Mouse (Mus musculus) lung, postnatal 10 days (tissue): Measurements from ENCODE around the gene Cdc42bpb.

Experiments used
- DNase-seq: peaks from one replicate; pipeline ENCODE4 v3.0.0; 2021

Cdc42bpb gene

DNA sequence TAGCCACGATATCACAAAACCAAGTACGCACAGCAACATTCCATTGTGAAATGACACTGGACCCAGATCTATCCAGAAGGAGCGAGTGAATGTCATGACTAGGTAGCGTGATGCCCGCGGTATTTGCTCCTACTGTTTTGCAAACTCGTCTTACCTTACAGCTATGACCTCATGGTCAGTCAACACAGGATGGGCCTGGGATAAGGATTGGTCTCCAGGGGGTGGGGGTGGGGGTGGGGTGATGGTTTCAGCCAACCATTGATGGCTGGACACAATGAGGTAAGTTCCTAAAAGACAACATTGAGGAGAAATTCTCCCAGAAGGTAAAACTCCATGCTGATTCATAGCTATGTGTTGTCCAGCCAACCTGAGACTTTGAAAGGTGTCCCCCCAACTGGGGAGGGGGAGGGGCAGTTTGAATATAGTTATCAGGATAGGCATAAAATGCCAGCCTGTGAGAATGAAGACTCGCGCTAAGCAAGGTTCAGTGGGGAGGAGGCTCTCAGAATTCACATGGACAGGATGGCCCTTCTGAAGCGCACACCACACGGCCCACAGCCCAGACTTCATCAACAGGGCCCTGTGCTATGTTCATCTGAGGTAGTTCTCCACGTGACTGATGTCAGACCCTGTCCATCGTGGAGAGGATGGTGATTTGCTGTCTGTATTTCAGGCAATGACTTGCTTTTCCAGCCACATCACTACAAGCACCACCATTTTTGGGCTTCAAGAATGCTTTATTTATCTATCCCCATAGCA, 8.5 kb upstream of the Cdc42bpb start:
- DNase-seq: no peak

- DNase-seq: no peak
These were observed 1.3 kb upstream of the Cdc42bpb start for GRCm38 (mm10) chr12:111378812-111379211.

GRCm38 (mm10) chr12:111377986-111378490, 520 bp upstream of the Cdc42bpb start:
- DNase-seq: peak; percentile 60

DNA sequence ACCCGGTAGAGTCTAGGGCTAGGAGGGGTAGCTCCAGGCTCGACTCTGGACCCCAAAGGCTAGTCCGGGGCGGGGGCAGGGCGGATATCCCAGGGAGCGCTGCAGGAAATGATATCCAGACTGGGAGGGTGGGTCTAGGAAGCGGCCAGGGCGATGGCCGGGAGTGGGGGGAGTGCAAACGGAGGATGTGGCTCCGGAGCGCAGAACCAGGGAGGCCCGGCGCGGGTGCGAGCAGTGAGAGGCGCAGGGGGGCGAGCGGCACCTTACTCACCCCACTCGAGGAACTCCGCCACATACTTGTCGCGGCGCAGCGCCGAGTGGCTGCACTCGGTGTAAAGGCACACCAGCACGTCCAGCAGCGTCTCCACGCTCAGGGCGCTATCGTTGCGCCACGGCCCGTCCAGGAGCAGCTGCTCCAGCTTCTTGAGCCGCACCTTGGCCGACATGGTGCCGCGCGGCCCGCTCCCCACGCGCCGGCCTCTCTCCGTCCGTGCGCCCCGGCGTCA, 639 bp downstream of the Cdc42bpb start:
- peak; percentile 88 for DNase-seq

DNA sequence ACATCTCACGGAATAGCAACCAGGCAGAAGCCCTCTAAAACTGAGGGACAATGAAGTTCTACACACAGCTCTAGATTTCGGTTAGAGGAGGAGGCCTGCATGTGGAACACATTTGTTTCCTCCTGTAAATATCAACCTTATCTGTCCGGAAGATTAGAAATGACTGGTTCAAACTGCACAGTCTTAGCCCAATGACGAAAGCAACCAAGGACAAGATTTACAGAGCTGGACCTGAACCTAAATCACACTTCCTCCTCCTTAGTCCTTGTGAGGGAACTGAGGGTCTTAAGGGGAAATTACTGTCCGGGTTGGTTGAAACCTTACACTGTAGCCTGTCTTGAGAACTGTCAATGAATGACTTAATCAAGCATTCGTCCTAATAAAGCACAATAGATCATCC, 1.5 kb downstream of the Cdc42bpb start:
- no peak for DNase-seq

DNA sequence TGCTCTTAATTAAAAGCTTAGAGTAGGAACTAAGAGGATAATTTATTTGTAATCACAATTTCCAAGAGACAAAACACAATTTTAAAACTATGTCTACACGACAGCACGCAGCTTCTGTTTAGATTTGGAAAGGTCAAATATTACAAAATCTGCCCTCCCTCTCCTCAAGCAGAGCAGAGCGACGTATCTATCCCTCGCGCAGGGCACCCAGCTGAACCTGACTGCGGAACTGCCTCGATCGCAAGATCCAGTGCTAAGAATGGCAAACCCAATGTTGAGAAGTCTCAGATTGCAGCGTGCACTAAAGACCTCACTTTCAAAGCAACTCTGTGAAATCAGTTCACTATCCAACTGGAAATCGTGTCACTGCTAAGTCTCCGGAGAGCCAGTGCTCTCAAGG, 2.0 kb downstream of the Cdc42bpb start:
- DNase-seq: no peak

GRCm38 (mm10) chr12:111374727-111375126, 2.8 kb downstream of the Cdc42bpb start:
- DNase-seq: no peak

DNA sequence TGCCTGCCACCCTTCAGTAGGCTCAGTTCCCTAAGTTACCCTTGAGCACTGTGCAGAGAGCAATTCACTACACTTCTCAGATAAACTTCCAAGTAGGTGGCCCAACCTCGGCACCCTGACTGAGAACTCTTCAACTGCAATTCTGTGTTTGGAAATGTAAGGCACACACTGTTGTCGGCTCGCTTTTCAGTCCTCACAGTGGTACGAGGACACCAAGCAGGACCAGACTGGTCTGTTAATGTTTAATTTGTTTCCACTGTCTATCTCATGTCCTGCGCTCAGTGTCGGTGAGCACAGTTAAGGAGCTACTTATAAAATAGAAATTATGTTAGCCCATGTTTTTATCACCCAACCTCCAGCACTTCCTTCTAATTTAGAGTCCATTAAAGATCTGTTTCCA, 4.1 kb downstream of the Cdc42bpb start:
- no peak for DNase-seq

DNA sequence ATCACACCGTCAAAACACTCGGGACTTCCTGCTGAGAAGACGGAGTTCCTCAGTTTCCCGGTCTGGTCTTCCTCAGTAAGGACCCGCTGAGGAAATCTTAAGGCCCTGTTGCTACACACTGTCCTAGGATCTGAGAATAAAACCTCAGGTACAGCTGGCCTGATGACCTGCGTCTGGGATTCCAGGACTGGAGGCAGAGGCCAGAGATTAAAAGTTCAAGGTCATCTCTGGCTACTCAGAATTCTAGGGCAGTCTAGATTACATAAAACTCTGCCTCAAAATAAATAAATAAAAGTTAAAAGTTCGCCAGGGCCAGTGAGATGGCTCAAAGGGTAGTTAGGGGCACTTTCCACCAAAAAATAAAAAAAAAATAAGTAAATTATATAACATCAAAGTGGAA, 5.6 kb downstream of the Cdc42bpb start:
- DNase-seq: no peak

GRCm38 (mm10) chr12:111370249-111370648, 7.3 kb downstream of the Cdc42bpb start:
- no peak for DNase-seq

DNA sequence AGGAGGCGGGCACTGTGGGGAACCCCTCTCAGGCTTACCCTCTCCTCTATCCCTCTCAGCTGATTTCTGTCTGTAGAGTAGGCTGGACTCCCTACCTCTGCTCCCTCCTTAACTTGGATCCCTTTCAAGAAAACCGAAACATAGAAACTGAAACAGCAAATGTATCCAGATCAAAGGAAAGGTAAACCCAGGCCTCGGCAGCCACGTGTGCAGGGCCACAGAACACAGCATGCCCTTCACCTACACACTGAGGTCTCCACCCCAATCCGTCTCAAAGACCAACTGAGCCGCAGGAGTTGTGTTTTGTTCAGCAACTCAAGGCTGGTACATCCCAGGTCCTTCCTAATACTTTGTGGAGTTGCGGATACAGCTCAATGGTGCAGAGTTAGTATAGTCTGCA, 10.5 kb downstream of the Cdc42bpb start:
- DNase-seq: no peak

DNA sequence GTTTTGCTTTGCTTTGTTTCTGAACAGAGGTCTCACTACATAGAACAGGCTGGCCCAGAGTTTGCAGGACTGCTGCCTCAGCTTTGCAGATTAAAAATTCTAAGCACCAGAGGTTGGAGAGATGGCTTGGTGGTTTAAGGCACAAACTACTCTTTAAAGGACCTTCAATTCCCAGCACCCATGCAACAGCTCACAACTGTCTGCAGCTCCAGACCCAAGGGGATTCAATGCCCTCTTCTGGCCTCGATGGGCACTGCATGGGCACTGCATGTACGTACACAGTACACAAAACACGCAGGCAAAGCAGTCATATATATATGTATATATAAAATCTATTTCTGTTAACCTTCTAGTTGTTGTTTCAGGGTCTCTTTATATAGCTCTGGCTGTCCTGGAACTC, 13.3 kb downstream of the Cdc42bpb start:
- DNase-seq: no peak

DNA sequence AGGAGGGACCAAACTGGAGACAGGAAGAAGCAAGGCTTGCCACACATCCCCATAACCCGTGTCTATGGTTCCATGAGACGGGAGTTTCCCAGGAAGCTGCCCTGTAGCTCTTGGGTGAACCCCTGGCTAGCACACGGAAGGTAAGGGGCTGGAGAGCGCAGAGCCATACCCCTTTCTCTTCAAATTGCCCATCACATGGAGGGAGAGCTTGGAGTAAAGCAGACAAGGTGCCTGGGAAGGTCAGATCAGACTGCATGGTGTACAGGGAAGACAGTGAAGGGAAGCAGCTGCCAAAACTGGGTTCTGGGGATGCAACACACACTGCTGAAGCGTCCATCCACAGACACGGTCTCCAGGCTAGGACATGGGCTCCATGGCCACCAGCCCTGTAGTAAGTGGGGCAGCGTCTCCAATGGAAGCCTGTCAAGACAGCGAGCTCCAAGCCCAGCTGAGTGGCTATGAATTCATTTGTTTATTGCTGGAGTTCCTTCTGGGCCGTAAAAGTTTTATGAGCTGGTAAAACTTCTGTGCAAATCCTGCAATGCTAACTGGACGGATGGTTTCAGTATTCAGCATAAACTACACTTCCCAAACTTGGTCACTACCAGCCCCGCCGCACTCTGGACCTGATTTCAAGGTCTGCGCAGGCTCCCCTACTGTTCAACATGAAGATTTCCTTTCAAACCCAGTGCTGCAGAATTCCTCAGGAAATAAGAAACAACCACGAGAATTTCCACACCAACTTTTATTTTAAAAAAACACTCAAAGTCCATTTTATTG, 16.0 kb downstream of the Cdc42bpb start:
- no peak for DNase-seq

DNA sequence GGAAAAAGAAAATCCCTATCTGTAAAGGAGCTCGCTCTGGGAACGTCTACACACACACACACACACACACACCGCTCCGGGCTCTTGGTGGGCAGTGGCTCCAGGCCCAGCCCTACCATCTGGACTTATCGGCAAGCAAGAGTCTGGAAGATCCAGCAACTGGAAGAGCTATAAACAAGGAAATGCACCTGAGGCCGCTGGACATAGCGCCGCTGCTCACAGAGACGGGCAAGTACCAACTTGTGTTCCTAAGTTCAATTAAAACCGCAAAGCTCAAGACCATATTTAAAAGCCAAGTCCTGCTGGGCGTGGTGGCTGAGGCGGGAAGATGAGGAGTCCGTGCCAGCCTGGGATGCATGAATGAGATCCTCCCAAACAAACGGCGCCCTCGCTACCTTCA, 16.8 kb downstream of the Cdc42bpb start:
- DNase-seq: no peak

DNA sequence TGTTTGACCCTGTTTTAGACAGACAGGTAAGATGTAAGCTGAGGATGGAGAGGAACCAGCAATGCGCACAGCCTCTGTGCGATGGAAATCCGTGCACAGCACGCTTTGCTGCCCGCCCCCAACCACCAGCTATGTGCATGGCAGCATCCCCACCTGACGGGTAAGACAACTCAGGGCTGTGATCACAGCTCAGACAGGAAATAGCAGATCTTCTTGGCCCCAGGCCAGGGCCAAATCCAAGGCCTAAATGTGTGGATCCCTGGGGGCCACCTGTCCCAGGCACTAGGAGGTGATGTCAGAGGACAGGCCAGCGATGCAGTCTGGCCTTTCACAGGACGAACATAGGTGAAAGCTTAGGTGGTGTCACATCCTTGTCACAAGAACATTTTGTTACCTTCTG, 21.3 kb downstream of the Cdc42bpb start:
- no peak for DNase-seq

DNA sequence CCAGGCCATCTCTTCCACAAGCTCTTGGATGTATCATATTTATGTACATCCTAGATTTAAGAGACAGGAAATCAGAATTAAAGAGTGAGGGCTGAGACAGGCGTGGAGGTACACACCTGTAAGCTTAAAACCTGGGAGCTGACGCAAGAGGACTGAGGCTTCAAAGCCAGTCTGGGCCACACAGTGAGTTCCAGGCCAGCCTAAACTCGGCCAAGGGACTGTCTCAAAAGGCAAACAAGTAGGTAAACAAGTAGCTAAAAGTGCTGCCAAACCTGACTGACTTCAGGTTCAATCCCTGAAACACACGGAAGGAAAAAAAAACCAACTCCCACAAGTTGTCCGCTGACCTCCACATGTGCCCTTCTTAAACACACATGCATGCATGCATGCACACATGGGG, 23.4 kb downstream of the Cdc42bpb start:
- DNase-seq: no peak

GRCm38 (mm10) chr12:111353439-111353915, 24.0 kb downstream of the Cdc42bpb start:
- DNase-seq: peak; percentile 78

DNA sequence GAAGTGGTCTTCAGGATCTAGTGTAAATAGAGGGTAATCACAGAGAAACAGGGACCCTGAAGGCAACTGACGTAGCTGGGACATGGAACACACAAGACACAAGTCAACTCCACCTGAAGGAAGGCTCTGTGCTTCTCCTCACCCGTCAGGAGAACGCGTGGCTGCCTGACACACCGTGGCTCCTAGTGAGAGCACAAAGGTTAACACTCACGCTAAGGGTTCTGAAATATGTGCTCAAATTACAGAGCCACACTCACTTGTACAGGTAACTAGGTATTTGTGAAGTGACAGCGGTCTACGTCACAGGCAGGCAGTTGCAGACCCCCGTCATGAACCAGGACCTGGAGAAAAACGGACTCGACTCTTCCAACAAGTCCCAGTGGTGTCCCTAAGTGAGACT, 24.5 kb downstream of the Cdc42bpb start:
- no peak for DNase-seq

GRCm38 (mm10) chr12:111352520-111352919, 25.0 kb downstream of the Cdc42bpb start:
- peak; percentile 40 for DNase-seq

- DNase-seq: no peak
These were observed 27.8 kb downstream of the Cdc42bpb start for GRCm38 (mm10) chr12:111349540-111350231.

GRCm38 (mm10) chr12:111343956-111344355, 33.6 kb downstream of the Cdc42bpb start:
- DNase-seq: no peak

DNA sequence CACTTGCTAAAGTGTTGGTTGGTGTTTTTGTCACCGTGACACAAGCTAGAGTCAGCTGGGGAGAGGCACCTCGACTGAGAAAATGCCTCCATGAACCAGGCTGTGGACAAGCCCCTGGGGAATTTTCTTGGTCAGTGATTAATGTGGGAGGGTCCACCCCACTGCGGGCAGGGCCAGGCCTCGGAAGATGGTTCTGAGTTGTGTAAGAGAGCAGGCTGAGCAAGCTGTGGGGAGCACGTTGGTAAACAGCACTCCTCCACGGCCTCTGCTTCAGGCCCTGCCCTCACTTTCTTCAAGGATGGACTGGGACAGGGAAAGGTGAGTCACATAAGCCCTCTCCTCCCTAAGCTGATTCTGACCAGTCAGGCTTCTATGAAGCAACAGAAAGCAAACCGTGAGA, 36.8 kb downstream of the Cdc42bpb start:
- no peak for DNase-seq

GRCm38 (mm10) chr12:111337864-111338354, 39.6 kb downstream of the Cdc42bpb start:
- DNase-seq: no peak
